17 mouse cellular contexts compared by ENCODE assay signal in the genomic region with DNA sequence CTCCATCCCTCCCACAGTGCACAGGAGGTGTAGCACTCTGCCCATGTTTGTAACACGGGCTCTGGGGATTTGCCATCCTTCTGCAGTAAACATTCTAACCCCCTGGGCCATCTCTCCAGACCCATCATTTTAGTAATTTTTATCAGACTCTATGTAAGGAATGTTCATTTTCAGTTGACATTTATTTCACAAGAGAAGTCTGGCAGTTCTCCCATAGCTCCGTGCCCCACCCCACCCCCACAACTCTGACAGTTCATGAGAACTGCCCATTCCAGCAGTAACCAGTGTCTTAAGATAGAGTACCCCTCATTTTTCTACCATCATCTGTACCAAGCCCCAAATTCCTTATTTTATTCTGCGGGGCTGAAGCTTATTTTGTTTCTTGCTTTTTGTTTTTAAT.
"Had no signal": no experiment of that assay in that cellular context is flagged by ENCODE, and none has a peak within 500 bp of the region (broad histone marks: within the 10 kb centered on the region; RNA-seq: fewer than 3 reads in every experiment).

No protein-coding gene starts in this region.

- H3K9me3 ChIP-seq: liver, embryonic 13.5 days; liver, embryonic 15.5 days; megakaryocyte, embryonic 14.5 days; midbrain, embryonic 13.5 days; midbrain, embryonic 15.5 days; neural tube, embryonic 12.5 days; stomach, embryonic 15.5 days had no signal

- DNase-seq: liver; liver, embryonic 13.5 days; liver, postnatal 0 days; right cerebral cortex, postnatal 14 days; thymus, adult 2 months; thymus, postnatal 25 days; thymus, postnatal 4 days had no signal

- ATAC-seq: liver, postnatal 0 days; midbrain, embryonic 13.5 days; midbrain, embryonic 15.5 days had no signal

- H3K27ac ChIP-seq: liver, embryonic 13.5 days; liver, embryonic 15.5 days; macrophage; midbrain, embryonic 13.5 days; midbrain, embryonic 15.5 days; neural tube, embryonic 12.5 days; stomach, embryonic 15.5 days; stomach, postnatal 0 days had no signal

- H3K4me3 ChIP-seq: liver, embryonic 13.5 days; liver, embryonic 15.5 days; megakaryocyte, embryonic 14.5 days; midbrain, embryonic 13.5 days; midbrain, embryonic 15.5 days; neural tube, embryonic 12.5 days; stomach, embryonic 15.5 days had no signal

- H3K27me3 ChIP-seq: liver, embryonic 13.5 days; liver, embryonic 15.5 days; megakaryocyte, embryonic 14.5 days; midbrain, embryonic 13.5 days; midbrain, embryonic 15.5 days; neural tube, embryonic 12.5 days; stomach, embryonic 15.5 days had no signal

- H3K4me1 ChIP-seq: liver, embryonic 13.5 days; liver, embryonic 15.5 days; megakaryocyte, embryonic 14.5 days; midbrain, embryonic 13.5 days; midbrain, embryonic 15.5 days; neural tube, embryonic 12.5 days; stomach, embryonic 15.5 days had no signal

- H3K36me3 ChIP-seq: liver, embryonic 13.5 days; liver, embryonic 15.5 days; midbrain, embryonic 13.5 days; midbrain, embryonic 15.5 days; neural tube, embryonic 12.5 days; stomach, embryonic 15.5 days had no signal

- H3K9ac ChIP-seq: liver, embryonic 13.5 days; liver, embryonic 15.5 days; liver, postnatal 0 days; midbrain, embryonic 13.5 days; midbrain, embryonic 15.5 days; neural tube, embryonic 12.5 days; stomach, embryonic 15.5 days had no signal

- H3K4me2 ChIP-seq: liver, embryonic 11.5 days; liver, embryonic 13.5 days; liver, embryonic 15.5 days; midbrain, embryonic 11.5 days; midbrain, embryonic 13.5 days; midbrain, embryonic 15.5 days; neural tube, embryonic 12.5 days; stomach, embryonic 15.5 days had no signal
